Mouse (Mus musculus): ENCODE results near the gene Creld2.
A peak's percentile ranks its signal among the peaks of the same experiment; 100 is the strongest.

Creld2 gene

DNA sequence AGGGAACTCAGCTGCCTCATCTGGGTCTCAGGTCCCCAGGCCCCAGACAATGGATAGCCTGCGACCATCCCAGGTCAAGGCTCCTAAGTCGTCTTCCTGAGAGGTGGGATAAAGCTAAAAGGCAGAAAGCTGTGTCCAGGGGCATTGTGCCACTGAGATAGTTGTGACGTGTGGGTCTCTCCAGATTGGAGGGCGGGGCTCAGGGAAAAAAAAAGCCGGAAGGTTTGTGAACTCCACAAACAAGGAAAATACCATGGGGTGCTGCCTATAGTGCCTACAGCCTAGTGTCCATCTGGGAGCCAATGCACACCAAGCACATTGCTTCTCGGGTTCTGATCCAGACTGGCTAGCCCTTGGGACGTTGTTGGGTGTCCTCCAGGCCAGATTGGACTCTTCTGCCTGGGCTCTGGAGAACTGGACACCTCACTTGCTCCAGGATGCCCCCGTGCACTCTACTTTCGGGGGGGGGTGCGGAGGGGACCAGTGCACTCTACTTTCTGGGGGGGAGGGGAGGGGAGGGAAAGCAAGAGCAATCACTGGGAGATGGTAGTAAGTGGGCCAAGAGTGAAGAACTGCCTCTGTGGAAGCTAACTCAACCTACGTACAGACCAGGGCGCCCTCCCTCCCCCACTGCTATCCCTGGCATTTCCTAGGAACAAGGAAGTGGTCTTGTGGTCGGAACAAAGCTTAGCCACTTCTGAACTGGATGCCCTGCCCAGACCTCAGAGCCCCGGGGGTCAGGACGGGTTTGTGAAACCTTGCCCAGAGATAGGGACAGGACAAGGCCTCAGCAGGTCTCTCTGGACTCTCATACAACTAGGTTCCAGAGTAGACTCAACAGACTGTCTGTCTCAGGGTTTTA is 35.8 kb downstream of the Creld2 start:
- peak; percentile 71 for DNase-seq

- no peak for DNase-seq
Measured at GRCm38 (mm10) chr15:88855896-88856417, 36.5 kb downstream of the Creld2 start.

DNA sequence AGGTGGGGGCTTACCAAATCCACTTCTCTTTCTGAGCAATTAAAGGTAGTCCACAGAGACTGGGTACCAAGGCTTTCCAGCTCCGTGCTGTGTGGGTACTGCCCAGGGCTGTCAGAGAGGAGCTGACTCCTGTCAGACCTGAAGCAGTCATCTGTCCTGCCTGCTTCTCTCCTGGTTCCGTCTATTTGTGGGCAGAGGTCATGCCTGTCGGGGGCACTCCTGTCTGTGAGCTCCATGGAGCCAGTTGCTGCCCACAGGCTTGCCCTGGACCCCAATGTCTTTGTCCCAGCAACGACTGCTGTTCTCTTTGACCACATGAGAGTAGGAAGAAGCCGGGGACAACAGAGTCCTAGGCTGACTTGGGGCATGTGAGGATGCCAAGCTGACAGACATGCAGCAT is 37.2 kb downstream of the Creld2 start:
- DNase-seq: no peak

GRCm38 (mm10) chr15:88857361-88857760 is 37.9 kb downstream of the Creld2 start:
- no peak for DNase-seq

DNA sequence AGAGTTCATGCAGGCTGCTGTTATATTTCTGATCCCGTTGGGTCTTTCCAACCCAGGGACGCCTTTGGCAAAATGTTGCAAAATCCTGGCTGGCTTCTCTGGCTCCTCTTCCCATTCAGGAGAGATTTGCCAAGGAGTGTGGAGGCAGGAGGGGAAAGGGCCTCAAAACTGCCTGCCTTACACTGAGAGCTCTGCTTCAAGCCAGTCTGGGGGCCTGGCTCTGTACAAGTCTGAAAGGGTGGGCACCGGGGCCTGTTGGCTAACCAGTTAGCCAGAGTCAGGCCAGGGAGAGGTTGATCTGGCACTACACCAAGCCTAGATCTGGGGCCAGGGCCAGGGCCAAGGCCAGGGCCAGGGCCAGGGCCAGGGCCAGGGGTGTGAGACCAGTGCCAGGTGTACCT is 38.7 kb downstream of the Creld2 start:
- no peak for DNase-seq

GRCm38 (mm10) chr15:88858707-88859106 is 39.3 kb downstream of the Creld2 start:
- DNase-seq: no peak

DNA sequence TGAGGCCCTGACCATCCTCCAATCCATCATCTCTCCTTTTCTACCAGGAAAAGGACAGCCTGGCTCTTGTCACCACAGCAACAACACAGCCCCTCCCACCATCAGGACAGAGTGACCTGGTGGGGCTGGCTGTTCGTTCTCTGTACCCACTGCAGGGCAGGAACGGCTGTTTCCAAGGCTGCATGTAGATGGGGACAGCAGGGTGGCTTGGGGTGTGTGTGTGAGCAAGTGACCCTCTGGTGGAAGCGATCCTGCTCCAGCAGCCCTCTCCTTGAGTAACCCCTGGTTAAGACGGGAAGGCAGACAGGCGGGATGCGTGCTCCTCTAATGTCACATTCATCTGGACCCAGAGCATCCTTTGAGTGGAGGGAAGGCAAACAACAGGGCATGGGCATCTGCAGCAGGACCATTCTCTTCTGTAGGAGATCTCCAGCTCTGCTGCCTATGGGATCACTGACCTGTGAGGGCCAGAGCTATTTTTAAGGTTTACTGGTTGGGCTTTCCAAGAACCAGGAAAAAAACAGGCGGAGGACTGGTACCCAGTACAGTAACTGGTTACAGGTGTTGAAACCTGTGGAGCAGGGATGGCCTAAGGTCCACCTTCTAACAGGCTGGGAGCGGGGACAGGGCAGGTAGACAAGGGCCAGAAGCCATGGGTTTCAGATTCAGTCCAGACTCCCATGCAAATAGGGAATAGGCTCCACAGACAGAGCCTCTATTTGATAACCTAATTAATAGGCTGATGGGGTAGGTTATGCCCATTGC is 39.9 kb downstream of the Creld2 start:
- no peak for DNase-seq

GRCm38 (mm10) chr15:88860781-88861180 is 41.3 kb downstream of the Creld2 start:
- no peak for DNase-seq

GRCm38 (mm10) chr15:88861772-88862622 is 42.6 kb downstream of the Creld2 start, which contains the start of gene Pim3:
Pim3 (plus strand) TSS chr15:88862186.
- DNase-seq: peak; percentile 97

DNA sequence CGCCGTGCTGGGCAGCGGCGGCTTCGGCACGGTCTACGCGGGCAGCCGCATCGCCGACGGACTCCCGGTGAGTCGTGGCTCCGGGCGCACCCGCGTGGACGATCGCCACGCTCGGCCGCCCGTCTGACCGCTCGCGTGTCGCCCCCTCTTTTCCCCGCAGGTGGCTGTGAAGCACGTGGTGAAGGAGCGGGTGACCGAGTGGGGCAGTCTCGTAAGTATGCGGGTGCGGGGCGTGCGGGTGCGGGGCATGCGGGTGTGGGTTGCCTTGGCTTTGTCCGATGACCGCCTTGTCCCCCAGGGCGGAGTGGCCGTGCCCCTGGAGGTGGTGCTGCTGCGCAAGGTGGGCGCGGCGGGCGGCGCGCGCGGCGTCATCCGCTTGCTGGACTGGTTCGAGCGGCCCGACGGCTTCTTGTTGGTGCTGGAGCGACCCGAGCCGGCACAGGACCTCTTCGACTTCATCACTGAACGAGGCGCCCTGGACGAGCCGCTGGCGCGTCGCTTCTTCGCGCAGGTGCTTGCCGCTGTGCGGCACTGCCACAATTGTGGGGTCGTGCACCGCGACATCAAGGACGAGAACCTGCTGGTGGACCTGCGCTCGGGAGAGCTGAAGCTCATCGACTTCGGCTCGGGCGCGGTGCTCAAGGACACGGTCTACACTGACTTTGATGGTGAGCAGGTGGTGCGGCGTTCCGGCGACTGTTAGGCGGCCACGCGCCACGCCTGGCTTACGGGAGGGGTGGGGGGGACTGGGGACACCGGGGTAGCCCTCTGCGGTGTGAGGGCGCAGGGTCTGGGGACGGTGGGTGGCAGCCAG is 43.6 kb downstream of the Creld2 start:
- DNase-seq: peak; percentile 70

DNA sequence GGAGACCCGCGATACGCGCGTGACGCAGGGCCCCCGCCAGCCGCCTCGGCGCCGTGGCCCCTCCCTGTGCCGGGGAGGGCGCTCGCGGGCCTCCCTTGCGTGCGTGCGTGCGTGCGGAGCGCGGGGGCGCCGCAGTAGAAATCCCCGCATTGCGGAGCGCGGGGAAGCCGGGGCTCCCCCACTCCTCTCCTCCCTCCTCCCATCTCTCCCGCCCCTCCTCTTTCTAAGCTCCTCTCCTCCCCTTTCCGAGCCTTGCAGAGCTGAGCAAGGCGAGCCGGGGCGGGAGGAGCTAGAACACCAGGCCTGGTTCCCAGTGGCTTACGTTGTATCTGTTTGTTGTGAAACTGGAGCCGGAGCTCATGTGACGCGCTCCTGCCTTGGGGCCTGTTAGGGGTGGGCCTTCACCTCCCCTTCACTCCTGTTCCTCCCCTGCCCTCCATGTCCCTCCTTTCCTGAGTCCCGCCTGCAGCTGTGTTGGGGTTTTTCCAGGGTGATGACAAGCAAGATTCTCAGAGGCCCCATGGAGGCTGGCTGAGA is 44.3 kb downstream of the Creld2 start:
- DNase-seq: peak; percentile 96

DNA sequence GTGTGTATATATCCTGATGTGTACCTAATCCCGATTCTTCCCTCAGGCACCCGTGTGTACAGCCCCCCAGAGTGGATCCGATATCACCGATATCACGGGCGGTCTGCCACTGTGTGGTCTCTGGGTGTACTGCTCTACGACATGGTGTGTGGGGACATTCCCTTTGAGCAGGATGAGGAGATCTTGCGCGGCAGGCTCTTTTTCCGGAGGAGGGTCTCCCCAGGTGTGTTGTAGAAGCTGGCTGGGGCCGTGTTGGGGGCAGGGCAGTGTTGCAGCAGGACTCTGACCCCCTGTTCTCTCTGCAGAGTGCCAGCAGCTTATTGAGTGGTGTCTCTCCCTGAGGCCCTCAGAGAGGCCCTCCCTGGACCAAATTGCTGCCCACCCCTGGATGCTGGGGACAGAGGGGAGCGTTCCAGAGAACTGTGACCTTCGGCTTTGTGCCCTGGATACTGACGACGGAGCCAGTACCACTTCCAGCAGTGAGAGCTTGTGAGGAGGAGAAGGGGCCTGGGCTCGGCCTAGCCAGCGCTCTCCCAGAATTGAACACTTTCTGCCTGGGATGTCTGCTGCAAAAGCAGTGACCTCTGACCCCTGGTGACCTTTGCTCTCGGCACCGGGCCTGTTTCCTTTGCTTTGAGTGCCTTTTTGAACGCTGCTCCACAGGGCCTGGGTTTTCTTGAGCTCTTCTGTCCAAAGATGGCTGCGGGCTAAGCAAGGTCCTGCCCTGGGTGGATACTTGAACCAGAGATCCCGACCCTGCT is 45.0 kb downstream of the Creld2 start:
- DNase-seq: peak; percentile 46

- DNase-seq: no peak
Measured at GRCm38 (mm10) chr15:88865061-88865460, 45.6 kb downstream of the Creld2 start.

GRCm38 (mm10) chr15:88865888-88866695 is 46.6 kb downstream of the Creld2 start:
- DNase-seq: no peak

GRCm38 (mm10) chr15:88866934-88867356 is 47.5 kb downstream of the Creld2 start:
- DNase-seq: no peak

GRCm38 (mm10) chr15:88867368-88868023 is 48.0 kb downstream of the Creld2 start:
- peak; percentile 73 for DNase-seq

DNA sequence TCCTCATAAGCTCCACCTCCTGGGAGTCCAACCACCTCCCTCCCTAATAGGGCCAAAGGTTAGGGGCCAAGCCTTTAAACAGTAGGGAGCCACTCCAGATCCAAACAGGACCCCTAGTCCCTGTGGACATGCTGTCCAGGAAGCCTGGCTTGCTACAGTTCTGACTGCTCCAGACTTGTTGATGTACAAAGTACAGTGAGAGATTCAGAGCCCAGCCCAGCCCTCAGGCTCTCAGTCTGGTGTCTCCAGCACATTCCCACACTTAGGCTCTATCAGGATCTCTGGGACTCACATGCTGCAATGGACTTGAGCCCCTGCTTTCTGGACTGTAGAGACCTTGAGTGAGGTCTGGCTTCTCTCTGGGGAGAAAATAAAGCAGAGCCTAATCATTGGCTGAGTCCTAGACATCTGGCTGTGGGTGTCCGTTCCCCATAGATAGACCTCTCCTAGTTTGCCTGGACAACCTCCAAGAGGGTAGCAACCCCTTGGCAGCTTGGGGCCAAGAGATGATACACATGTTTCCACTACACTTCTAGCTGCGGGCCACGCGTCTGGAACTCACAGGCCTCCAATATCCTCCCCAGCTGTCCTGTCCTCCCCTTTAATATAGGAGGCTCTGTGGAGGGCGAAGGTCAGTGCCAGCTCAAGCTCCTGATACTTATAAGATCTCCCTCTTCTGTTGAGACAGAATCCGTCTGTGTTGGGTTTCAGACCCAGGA is 48.7 kb downstream of the Creld2 start:
- peak; percentile 59 for DNase-seq

GRCm38 (mm10) chr15:88870418-88871185 is 51.2 kb downstream of the Creld2 start:
- no peak for DNase-seq
